Mouse (Mus musculus) neural tube, embryonic 11.5 days (tissue): ENCODE data around the gene Eya2. TPM values are rescaled to one million over a fixed set of nuclear protein-coding genes. Genes with fewer than 3 reads are reported as not detected.

ENCODE experiments used
- ATAC-seq: fragments of 200-750 bp; cut with Nextera tagmentation; 2 replicates; pipeline ENCODE4 v1.8.0; 2017; ENCODE audit warnings: moderate number of reproducible peaks, mild to moderate bottlenecking, moderate TSS enrichment, moderate library complexity; ENCODE audit not compliant: insufficient read depth, low FRiP score, low TSS enrichment
- DNase-seq: peaks from one replicate; pipeline ENCODE4 v3.0.0-alpha.2; 2015; ENCODE audit warnings: low spot score
- H3K27ac ChIP-seq: fragments of 300-500 bp; sonication (generic); 2 replicates; pipeline ENCODE4 v1.5.1; 2014; ENCODE audit warnings: low read depth, mild to moderate bottlenecking, low read length
- H3K27me3 ChIP-seq: fragments of 300-500 bp; sonication (generic); 2 replicates; pipeline ENCODE4 v1.6.1; 2014; ENCODE audit warnings: mild to moderate bottlenecking, low read length, mixed read lengths; ENCODE audit not compliant: control insufficient read depth, insufficient read depth
- H3K36me3 ChIP-seq: fragments of 300-500 bp; sonication (generic); 2 replicates; pipeline ENCODE4 v1.6.1; 2014; ENCODE audit warnings: mild to moderate bottlenecking, low read length, moderate library complexity, mixed read lengths; ENCODE audit not compliant: control insufficient read depth, insufficient read depth
- H3K4me1 ChIP-seq: fragments of 300-500 bp; sonication (generic); 2 replicates; pipeline ENCODE4 v1.6.1; 2014; ENCODE audit warnings: low read length, mixed read lengths; ENCODE audit not compliant: control insufficient read depth, insufficient read depth
- H3K4me2 ChIP-seq: fragments of 300-500 bp; sonication (generic); 2 replicates; pipeline ENCODE4 v1.6.1; 2014; ENCODE audit warnings: low read depth, mild to moderate bottlenecking, moderate library complexity
- H3K4me3 ChIP-seq: fragments of 300-500 bp; sonication (generic); 2 replicates; pipeline ENCODE4 v1.5.1; 2014; ENCODE audit warnings: low read depth, low read length
- H3K9ac ChIP-seq: fragments of 300-500 bp; sonication (generic); 2 replicates; pipeline ENCODE4 v1.6.1; 2014; ENCODE audit warnings: mild to moderate bottlenecking, low read length
- H3K9me3 ChIP-seq: fragments of 300-500 bp; sonication (generic); 2 replicates; pipeline ENCODE4 v1.6.1; 2016; ENCODE audit warnings: low read length; ENCODE audit not compliant: control insufficient read depth
- WGBS: fragments of 180-500 bp; shearing (Covaris S2); extraction: QIAGEN DNeasy Blood & Tissue Kit; methylation state at CpG from one replicate; pipeline ENCODE4 v1.1.7; 2014; 5-methylcytosine and 5-hydroxymethylcytosine counted together
- polyA plus RNA-seq: library from polyadenylated mRNA; unstranded; fragments of >200 nt; fragmentation: Nextera tagmentation; extraction: Ambion mirVana; gene quantifications from 2 replicates; pipeline ENCODE4 v1.2.1, GENCODE M21; 2014

Gene Eya2
- polyA plus RNA-seq, 1 experiment from 2014 or later, result 29.6 TPM

DNA sequence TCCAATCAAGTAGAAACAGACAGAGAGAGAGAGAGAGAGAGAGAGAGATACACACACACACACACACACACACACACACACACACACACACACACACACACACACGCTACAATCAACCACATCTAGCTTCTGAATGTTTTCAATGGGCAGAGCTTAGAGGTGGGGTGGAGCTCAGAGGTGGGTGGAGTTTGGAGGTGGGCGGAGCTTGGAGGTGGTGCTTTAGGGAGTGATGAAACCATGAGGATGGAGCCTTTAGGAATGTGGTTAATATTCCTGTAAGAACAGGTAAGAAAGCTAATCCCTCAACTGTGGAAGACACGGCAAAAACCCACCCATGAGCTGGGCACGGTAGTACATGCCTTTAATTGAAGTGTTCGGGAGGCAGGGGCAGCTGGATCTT lies 127.1 kb downstream of the Eya2 start:
- no peak overlapping the region for H3K27ac ChIP-seq
- H3K27me3 ChIP-seq, result no peaks in the 10 kb centered on the region
- no peaks in the 10 kb centered on the region for H3K36me3 ChIP-seq
- no peak overlapping the region for H3K9ac ChIP-seq
- DNase-seq (no peak), ATAC-seq (no peak)
- no peaks in the 10 kb centered on the region for H3K4me1 ChIP-seq
- no peak overlapping the region for H3K4me3 ChIP-seq
- no peak overlapping the region for H3K4me2 ChIP-seq
- 88% methylated on average over 5 of the region's 5 CpGs for WGBS
- no peaks in the 10 kb centered on the region for H3K9me3 ChIP-seq

DNA sequence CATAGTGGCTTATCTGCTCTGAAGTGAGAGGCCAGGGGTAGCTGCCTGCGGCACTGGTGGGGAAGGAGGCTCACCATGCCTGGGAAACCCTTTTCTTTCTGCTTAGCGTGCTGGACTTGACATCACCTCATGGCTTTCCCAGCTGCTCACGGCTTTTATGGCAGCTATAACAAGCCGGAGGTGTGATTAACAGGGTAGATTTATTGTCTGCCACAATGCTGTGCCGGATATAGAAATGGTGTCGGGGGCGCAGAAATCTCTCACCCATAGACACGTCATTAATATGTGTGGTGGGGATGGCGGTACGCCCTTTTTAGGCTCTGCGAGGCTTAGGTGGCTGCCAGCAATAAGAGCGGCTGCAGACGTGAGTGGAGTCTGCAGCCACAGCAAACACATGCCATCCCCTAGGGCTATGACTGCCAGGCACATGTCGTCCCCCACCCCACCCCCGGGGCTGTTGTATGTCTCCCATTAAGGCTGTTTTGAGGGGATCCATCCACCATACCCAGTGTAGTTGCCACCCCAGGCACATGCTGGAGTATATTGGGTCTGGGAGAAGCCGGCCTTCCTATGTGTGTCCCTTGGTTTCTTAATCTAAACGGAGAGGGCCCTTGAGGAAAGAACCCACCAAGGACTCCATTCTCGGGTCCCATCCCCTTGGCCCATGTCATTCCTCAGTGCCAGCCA lies 137.9 kb downstream of the Eya2 start:
- H3K4me2 ChIP-seq, result no peak overlapping the region
- no peaks in the 10 kb centered on the region for H3K27me3 ChIP-seq
- peaks cover 9% of the 10 kb centered on the region; the same call in 1 of the 2 replicates for H3K4me1 ChIP-seq
- no peak overlapping the region for H3K4me3 ChIP-seq
- no peaks in the 10 kb centered on the region for H3K36me3 ChIP-seq
- ATAC-seq (no peak), DNase-seq (no peak)
- WGBS, result 48% methylated on average over 18 of the region's 18 CpGs
- no peaks in the 10 kb centered on the region for H3K9me3 ChIP-seq
- H3K27ac ChIP-seq, result peak overlapping the region; percentile 31; the same call in 1 of the 2 replicates
- H3K9ac ChIP-seq, result no peak overlapping the region

DNA sequence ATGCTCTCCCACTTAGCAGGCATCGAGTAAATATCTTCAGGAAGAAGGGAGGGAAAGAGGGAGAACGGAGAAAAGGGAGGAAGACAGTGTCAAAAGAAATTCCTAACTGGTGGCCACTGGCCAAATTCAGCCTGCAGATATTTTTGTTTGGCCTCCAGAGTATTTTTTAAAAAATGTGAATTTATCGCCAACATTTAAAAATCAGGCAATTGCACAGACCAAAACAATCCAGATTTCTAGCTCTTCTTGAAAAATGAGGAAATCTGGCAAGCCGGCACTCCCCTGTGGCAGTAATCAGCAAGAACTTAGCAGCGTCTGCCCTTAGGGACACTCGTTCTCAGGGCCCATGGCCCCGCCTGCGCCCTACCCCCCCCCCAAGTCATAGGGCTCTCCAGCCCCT lies 138.9 kb downstream of the Eya2 start:
- Histone ChIP-seq H3K4me1 (peaks cover 9% of the 10 kb centered on the region; the same call in 1 of the 2 replicates), H3K4me3 (no peak overlapping the region), H3K9ac (no peak overlapping the region), H3K9me3 (no peaks in the 10 kb centered on the region), H3K36me3 (no peaks in the 10 kb centered on the region), H3K4me2 (no peak overlapping the region), H3K27me3 (no peaks in the 10 kb centered on the region), H3K27ac (no peak overlapping the region)
- no peak for ATAC-seq
- DNase-seq, result peak; percentile 8
- 81% methylated on average over 8 of the region's 8 CpGs for WGBS

DNA sequence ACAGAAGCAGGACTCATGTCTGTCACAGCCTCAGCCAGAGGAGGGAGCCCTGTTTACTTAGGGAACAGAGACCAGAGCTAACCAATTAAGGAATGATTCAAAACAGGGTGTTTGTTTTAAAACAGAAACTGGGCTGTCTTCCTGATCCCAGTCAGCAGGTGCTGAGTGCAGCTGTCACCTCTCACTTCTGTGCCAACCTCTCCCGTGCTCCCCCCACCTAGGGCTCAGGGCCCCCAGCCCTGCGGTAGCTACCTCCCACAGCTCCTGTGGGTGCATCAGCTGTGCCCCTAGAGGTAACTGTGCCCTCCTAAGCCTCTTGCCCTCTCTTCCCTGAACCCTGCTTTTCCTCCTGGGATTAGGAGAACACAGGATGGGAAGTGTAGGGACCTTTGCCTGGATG lies 141.5 kb downstream of the Eya2 start:
- Histone ChIP-seq H3K9me3 (no peaks in the 10 kb centered on the region), H3K27me3 (no peaks in the 10 kb centered on the region), H3K27ac (no peak overlapping the region), H3K4me1 (peaks cover 9% of the 10 kb centered on the region; the same call in 1 of the 2 replicates), H3K4me2 (no peak overlapping the region), H3K4me3 (no peak overlapping the region), H3K9ac (no peak overlapping the region), H3K36me3 (no peaks in the 10 kb centered on the region)
- ATAC-seq (no peak), DNase-seq (peak; percentile 5)
- WGBS, result 69% methylated on average over 2 of the region's 2 CpGs

DNA sequence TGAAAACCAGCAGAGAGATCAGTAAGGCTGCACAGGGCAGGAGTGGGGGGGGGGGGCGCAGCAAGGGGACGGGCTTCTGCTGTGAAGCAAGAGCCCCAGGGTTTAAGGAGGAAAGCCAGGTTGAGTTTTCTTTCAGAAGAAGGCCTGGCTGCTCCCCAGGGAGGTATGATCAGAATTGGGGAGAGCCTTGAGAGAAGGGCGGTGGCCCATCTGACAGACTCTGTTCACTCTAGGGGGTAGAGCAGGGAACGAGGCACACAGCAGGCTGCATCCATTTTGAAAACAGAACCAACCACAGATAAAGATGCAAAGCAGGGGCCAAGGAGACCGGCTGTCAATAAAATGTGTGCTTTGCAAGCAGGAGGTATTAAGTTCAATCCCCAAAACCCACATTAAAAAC lies 145.5 kb downstream of the Eya2 start:
- H3K4me3 ChIP-seq, result no peak overlapping the region
- H3K36me3 ChIP-seq, result no peaks in the 10 kb centered on the region
- no peaks in the 10 kb centered on the region for H3K4me1 ChIP-seq
- H3K27me3 ChIP-seq, result no peaks in the 10 kb centered on the region
- H3K4me2 ChIP-seq, result no peak overlapping the region
- no peaks in the 10 kb centered on the region for H3K9me3 ChIP-seq
- H3K9ac ChIP-seq, result no peak overlapping the region
- no peak for ATAC-seq
- WGBS, result 32% methylated on average over 4 of the region's 5 CpGs
- H3K27ac ChIP-seq, result no peak overlapping the region
- no peak for DNase-seq

DNA sequence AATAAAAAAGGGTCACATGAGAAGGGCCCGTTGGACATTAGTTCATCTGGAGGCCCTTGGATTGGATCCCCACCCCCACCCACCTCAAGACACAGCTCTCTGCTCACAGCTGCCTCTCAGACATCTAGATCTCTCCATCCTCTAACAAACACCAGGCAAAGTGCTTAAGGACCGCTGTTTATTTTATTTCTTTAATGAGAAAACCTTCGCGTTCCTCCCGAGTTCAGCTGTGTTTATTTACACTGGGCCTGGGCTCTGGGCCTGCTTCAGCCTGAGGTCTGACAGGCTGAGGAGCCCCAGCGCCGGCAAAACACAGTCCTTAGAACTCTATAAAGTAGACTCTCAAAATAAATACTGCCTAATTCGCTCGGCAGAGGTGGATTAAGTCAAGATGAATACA lies 146.2 kb downstream of the Eya2 start:
- Histone ChIP-seq H3K9me3 (no peaks in the 10 kb centered on the region), H3K27ac (no peak overlapping the region), H3K36me3 (no peaks in the 10 kb centered on the region), H3K4me1 (no peaks in the 10 kb centered on the region), H3K9ac (no peak overlapping the region), H3K4me2 (no peak overlapping the region), H3K4me3 (no peak overlapping the region), H3K27me3 (no peaks in the 10 kb centered on the region)
- ATAC-seq (no peak), DNase-seq (no peak)
- 15% methylated on average over 9 of the region's 9 CpGs for WGBS

DNA sequence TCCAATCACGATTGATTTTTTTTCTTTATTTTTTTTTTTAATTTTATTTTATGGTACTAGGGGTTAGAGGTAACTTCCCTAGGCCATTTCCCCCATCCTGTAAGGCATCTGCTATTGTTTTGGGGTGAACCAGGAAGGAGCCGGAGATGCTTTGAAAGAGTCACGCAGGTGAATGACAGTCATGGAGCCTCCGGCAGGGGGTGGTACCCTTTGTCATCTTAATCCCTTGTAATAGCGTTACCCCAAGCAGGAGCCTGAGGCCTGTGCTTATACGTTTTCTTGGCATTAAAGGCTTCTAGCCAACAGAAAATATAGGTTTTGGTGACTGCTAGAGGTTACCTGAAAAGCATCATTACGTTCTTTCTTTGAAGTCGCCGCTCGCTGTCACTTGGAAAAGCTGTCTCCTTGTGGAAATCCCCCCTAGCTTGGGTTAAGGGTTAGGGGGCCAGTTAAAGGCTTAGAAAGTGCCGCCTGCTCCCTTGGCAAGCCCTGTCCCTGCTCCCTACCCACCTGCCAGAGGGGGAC lies 146.8 kb downstream of the Eya2 start:
- ATAC-seq (no peak), DNase-seq (no peak)
- 16% methylated on average over 11 of the region's 11 CpGs for WGBS
- H3K4me1 ChIP-seq, result no peaks in the 10 kb centered on the region
- H3K27ac ChIP-seq, result no peak overlapping the region
- no peak overlapping the region for H3K9ac ChIP-seq
- H3K4me3 ChIP-seq, result no peak overlapping the region
- no peaks in the 10 kb centered on the region for H3K36me3 ChIP-seq
- H3K4me2 ChIP-seq, result no peak overlapping the region
- no peaks in the 10 kb centered on the region for H3K9me3 ChIP-seq
- H3K27me3 ChIP-seq, result no peaks in the 10 kb centered on the region

DNA sequence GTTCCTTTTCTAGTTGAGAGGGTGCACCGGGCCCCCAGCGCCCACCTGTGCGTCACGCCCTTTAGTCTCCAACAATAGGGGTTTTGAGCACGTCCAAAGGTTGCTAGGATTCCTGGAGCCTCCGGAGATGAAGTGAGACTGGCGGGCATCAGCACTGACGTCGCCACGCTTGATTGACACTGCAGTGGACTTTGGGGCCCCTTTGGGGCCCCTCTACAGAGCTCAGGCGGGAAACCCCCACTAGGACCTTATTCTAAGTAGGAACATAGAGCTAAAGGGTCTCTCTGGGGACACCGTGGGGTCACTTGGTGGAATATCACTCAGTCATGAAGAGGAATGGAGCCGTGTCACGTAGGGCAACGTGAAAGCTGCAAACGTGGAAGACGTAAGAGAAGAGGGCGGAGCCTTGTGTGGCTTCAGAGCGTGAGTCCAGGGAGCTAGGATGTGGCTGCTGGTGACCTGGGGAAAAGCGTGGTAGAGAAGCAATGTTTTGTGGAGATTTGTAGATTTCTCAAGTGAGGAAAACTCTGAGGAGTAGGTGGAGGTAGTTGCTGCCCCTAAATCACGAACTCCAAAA lies 147.5 kb downstream of the Eya2 start:
- Histone ChIP-seq H3K9me3 (no peaks in the 10 kb centered on the region), H3K4me1 (no peaks in the 10 kb centered on the region), H3K4me3 (no peak overlapping the region), H3K36me3 (no peaks in the 10 kb centered on the region), H3K4me2 (no peak overlapping the region), H3K27ac (no peak overlapping the region), H3K9ac (no peak overlapping the region), H3K27me3 (no peaks in the 10 kb centered on the region)
- no peak for DNase-seq
- 23% methylated on average over 21 of the region's 21 CpGs for WGBS
- ATAC-seq, result no peak
